Mouse (Mus musculus) liver, adult 2 months (tissue): ENCODE measurements around the gene Mier1.

Experiments
- CTCF ChIP-seq: fragments of 200-500 bp; IDR thresholded peaks from 2 replicates; pipeline ENCODE4 v1.5.1; 2011; ENCODE audit warnings: low read depth, low read length, control low read depth
- POLR2A ChIP-seq: fragments of 200-500 bp; IDR thresholded peaks from 2 replicates; pipeline ENCODE4 v1.6.1; 2011; ENCODE audit warnings: low read length, control low read depth; ENCODE audit not compliant: insufficient read depth; ENCODE audit errors: extremely low read depth

- no peak for TF ChIP-seq CTCF
- TF ChIP-seq POLR2A = no peak
Measured at GRCm38 (mm10) chr4:103123606-103124005, 9.4 kb downstream of the Mier1 start.
